Mouse (Mus musculus) stomach, postnatal 0 days (tissue): ENCODE results near the gene Defb21. TPM values are rescaled to one million over a fixed set of nuclear protein-coding genes. Genes with fewer than 3 reads are reported as not detected.

Source experiments
- ATAC-seq: fragments of 200-750 bp; cut with Nextera tagmentation; 2 replicates; pipeline ENCODE4 v1.8.0; 2017; ENCODE audit not compliant: low FRiP score, low TSS enrichment
- DNase-seq: peaks from one replicate; pipeline ENCODE4 v3.0.0-alpha.2; 2016; ENCODE audit warnings: low spot score
- H3K27ac ChIP-seq: fragments of 300-500 bp; sonication (generic); replicated peaks from 2 replicates; pipeline ENCODE4 v1.5.1; 2014; ENCODE audit warnings: mild to moderate bottlenecking, control low read depth
- H3K27me3 ChIP-seq: fragments of 300-500 bp; sonication (generic); 2 replicates; pipeline ENCODE4 v1.6.1; 2014; ENCODE audit warnings: low read length; ENCODE audit not compliant: control insufficient read depth, insufficient read depth
- H3K36me3 ChIP-seq: fragments of 300-500 bp; sonication (generic); 2 replicates; pipeline ENCODE4 v1.6.1; 2014; ENCODE audit warnings: low read length, mixed read lengths; ENCODE audit not compliant: control insufficient read depth, insufficient read depth
- H3K4me1 ChIP-seq: fragments of 300-500 bp; sonication (generic); replicated peaks from 2 replicates; pipeline ENCODE4 v1.6.1; 2014; ENCODE audit warnings: antibody characterized with exemption; ENCODE audit not compliant: control insufficient read depth, insufficient read depth
- H3K4me2 ChIP-seq: fragments of 300-500 bp; sonication (generic); replicated peaks from 2 replicates; pipeline ENCODE4 v1.6.1; 2014; ENCODE audit warnings: low read depth, mild to moderate bottlenecking, control low read depth, moderate library complexity
- H3K4me3 ChIP-seq: fragments of 300-500 bp; sonication (generic); 2 replicates; pipeline ENCODE4 v1.5.1; 2014; ENCODE audit warnings: low read depth, low read length, control low read depth
- H3K9ac ChIP-seq: fragments of 300-500 bp; sonication (generic); 2 replicates; pipeline ENCODE4 v1.6.1; 2014; ENCODE audit warnings: mild to moderate bottlenecking, low read length, control low read depth, mixed read lengths
- H3K9me3 ChIP-seq: fragments of 300-500 bp; sonication (generic); 2 replicates; pipeline ENCODE4 v1.6.1; 2016; ENCODE audit warnings: low read length; ENCODE audit not compliant: control insufficient read depth
- CTCF ChIP-seq: IDR thresholded peaks from 2 replicates; pipeline ENCODE4 v1.5.1; 2016; ENCODE audit warnings: antibody characterized with exemption, low read depth, mild to moderate bottlenecking, moderate library complexity
- EP300 ChIP-seq: optimal IDR thresholded peaks from 2 replicates; pipeline ENCODE3; 2016; ENCODE audit warnings: antibody characterized with exemption
- WGBS: fragments of 180-500 bp; shearing (Covaris S2); extraction: QIAGEN DNeasy Blood & Tissue Kit; methylation state at CpG from one replicate; pipeline ENCODE4 v1.1.7; 2014; 5-methylcytosine and 5-hydroxymethylcytosine counted together
- polyA plus RNA-seq: library from polyadenylated mRNA; unstranded; fragments of >200 nt; fragmentation: Nextera tagmentation; extraction: Ambion mirVana; gene quantifications from 2 replicates; pipeline ENCODE4 v1.2.1, GENCODE M21; 2015

Gene Defb21
- polyA plus RNA-seq, 1 experiment from 2014 or later = not detected

GRCm38 (mm10) chr2:152612193-152612592 is 39.6 kb downstream of the Defb21 start:
- DNase-seq (no peak), ATAC-seq (no peak)
- Histone ChIP-seq H3K4me2 (no peak overlapping the region), H3K9ac (no peak overlapping the region), H3K4me1 (no peaks in the 10 kb centered on the region), H3K9me3 (no peaks in the 10 kb centered on the region), H3K27me3 (no peaks in the 10 kb centered on the region), H3K36me3 (no peaks in the 10 kb centered on the region), H3K27ac (no peak overlapping the region), H3K4me3 (no peak overlapping the region)
- no peak for TF ChIP-seq EP300
- no peak for TF ChIP-seq CTCF
- WGBS = 36% methylated on average over 7 of the region's 8 CpGs

GRCm38 (mm10) chr2:152615563-152615962 is 43.0 kb downstream of the Defb21 start:
- peak; percentile 95 for TF ChIP-seq CTCF
- no peak for TF ChIP-seq EP300
- Histone ChIP-seq H3K36me3 (no peaks in the 10 kb centered on the region), H3K9ac (no peak overlapping the region), H3K9me3 (no peaks in the 10 kb centered on the region), H3K4me1 (no peaks in the 10 kb centered on the region), H3K27me3 (no peaks in the 10 kb centered on the region), H3K27ac (no peak overlapping the region), H3K4me3 (no peak overlapping the region), H3K4me2 (no peak overlapping the region)
- ATAC-seq (peak; percentile 80; the same call in 1 of the 2 replicates), DNase-seq (peak; percentile 38)
- WGBS = 10% methylated on average over 7 of the region's 7 CpGs

GRCm38 (mm10) chr2:152616470-152616869 is 43.9 kb downstream of the Defb21 start:
- TF ChIP-seq CTCF (no peak), EP300 (no peak)
- H3K27ac ChIP-seq = no peak overlapping the region
- whole genome bisulfite sequencing = 71% methylated on average over 6 of the region's 6 CpGs
- no peak for DNase-seq
- ATAC-seq = no peak
- H3K27me3 ChIP-seq = no peaks in the 10 kb centered on the region
- H3K9me3 ChIP-seq = no peaks in the 10 kb centered on the region
- no peaks in the 10 kb centered on the region for H3K36me3 ChIP-seq
- no peaks in the 10 kb centered on the region for H3K4me1 ChIP-seq
- no peak overlapping the region for H3K9ac ChIP-seq
- H3K4me3 ChIP-seq = no peak overlapping the region
- no peak overlapping the region for H3K4me2 ChIP-seq

- Histone ChIP-seq H3K4me3 (no peak overlapping the region), H3K4me1 (no peaks in the 10 kb centered on the region)
- WGBS = 64% methylated on average over 5 of the region's 5 CpGs
These were observed 44.8 kb downstream of the Defb21 start for GRCm38 (mm10) chr2:152617374-152617773.

GRCm38 (mm10) chr2:152620367-152621134 is 48.0 kb downstream of the Defb21 start:
- H3K4me2 ChIP-seq = no peak overlapping the region
- no peak overlapping the region for H3K4me3 ChIP-seq
- no peaks in the 10 kb centered on the region for H3K4me1 ChIP-seq
- ATAC-seq (no peak), DNase-seq (no peak)
- H3K9me3 ChIP-seq = no peaks in the 10 kb centered on the region
- no peak overlapping the region for H3K27ac ChIP-seq
- no peak overlapping the region for H3K9ac ChIP-seq
- TF ChIP-seq CTCF (no peak), EP300 (no peak)
- no peaks in the 10 kb centered on the region for H3K27me3 ChIP-seq
- WGBS = 58% methylated on average over 9 of the region's 9 CpGs
- H3K36me3 ChIP-seq = no peaks in the 10 kb centered on the region

More at GRCm38 (mm10) chr2:152617374-152617773, 44.8 kb downstream of the Defb21 start:
- Histone ChIP-seq H3K27me3 (no peaks in the 10 kb centered on the region), H3K9ac (no peak overlapping the region), H3K36me3 (no peaks in the 10 kb centered on the region), H3K27ac (no peak overlapping the region), H3K4me2 (no peak overlapping the region), H3K9me3 (no peaks in the 10 kb centered on the region)
- no peak for ATAC-seq
- DNase-seq = no peak
- no peak for TF ChIP-seq EP300
- peak; percentile 60 for TF ChIP-seq CTCF

- TF ChIP-seq EP300 (no peak), CTCF (no peak)
- Histone ChIP-seq H3K36me3 (no peaks in the 10 kb centered on the region), H3K9ac (no peak overlapping the region), H3K9me3 (no peaks in the 10 kb centered on the region), H3K4me3 (no peak overlapping the region), H3K4me2 (no peak overlapping the region), H3K27ac (no peak overlapping the region), H3K27me3 (no peaks in the 10 kb centered on the region), H3K4me1 (no peaks in the 10 kb centered on the region)
- DNase-seq (no peak), ATAC-seq (no peak)
- 86% methylated on average over 13 of the region's 13 CpGs for WGBS
These were observed 49.6 kb downstream of the Defb21 start for GRCm38 (mm10) chr2:152622151-152622550.
